Mouse (Mus musculus) CH12.LX (cell line): ENCODE data around the gene Thy1. TPM values are rescaled to one million over a fixed set of nuclear protein-coding genes. Genes with fewer than 3 reads are reported as not detected.

Experiments used
- DNase-seq: peaks from one replicate; pipeline ENCODE4 v3.0.0-alpha.2; 2013; ENCODE audit errors: extremely low read depth
- H3K27ac ChIP-seq: 2 replicates; pipeline ENCODE4 v1.5.1; 2012; ENCODE audit warnings: low read depth, mild to moderate bottlenecking, control low read depth, moderate library complexity; ENCODE audit not compliant: insufficient read depth
- H3K27me3 ChIP-seq: replicated peaks from 2 replicates; pipeline ENCODE3; 2012; ENCODE audit warnings: inconsistent platforms
- H3K36me3 ChIP-seq, 2 experiments: replicated peaks in 1 of 2; 2 replicates each; pipeline versions ENCODE3 to v1.6.1; 2012; ENCODE audit warnings: inconsistent platforms in 1 of 2, low read length in 1 of 2, mild to moderate bottlenecking in 1 of 2, mixed read lengths in 1 of 2, moderate library complexity in 1 of 2; ENCODE audit not compliant: control insufficient read depth in 1 of 2, insufficient read depth in 1 of 2
- H3K4me1 ChIP-seq, 2 experiments: 2 replicates each; pipeline ENCODE4 v1.6.1; 2012; ENCODE audit warnings: inconsistent platforms in 1 of 2, moderate library complexity in 1 of 2; ENCODE audit not compliant: insufficient read depth in 2 of 2, control insufficient read depth in 1 of 2
- H3K4me2 ChIP-seq: 2 replicates; pipeline ENCODE4 v1.6.1; 2012; ENCODE audit warnings: low read depth, mild to moderate bottlenecking, control low read depth; ENCODE audit not compliant: poor library complexity, insufficient read depth, severe bottlenecking
- H3K4me3 ChIP-seq, 3 experiments: fragments of 150-350 bp in 1 of 3; sonication (generic) in 1 of 3; replicated peaks in 1 of 3; 2 replicates each; pipeline versions ENCODE3 to v1.5.1; 2011 to 2012; ENCODE audit warnings: low read depth in 2 of 3, low read length in 2 of 3, mild to moderate bottlenecking in 2 of 3, moderate library complexity in 2 of 3, control low read depth in 1 of 3, improper control_type of control experiment in 1 of 3, inconsistent platforms in 1 of 3, mixed read lengths in 1 of 3; ENCODE audit not compliant: poor library complexity in 1 of 3
- H3K79me2 ChIP-seq: replicated peaks from 2 replicates; pipeline ENCODE4 v1.6.1; 2012; ENCODE audit warnings: mild to moderate bottlenecking, moderate library complexity; ENCODE audit not compliant: control insufficient read depth, poor library complexity, insufficient read depth, severe bottlenecking; ENCODE audit errors: extremely low read depth
- H3K9ac ChIP-seq: 2 replicates; pipeline ENCODE4 v1.6.1; 2012; ENCODE audit warnings: low read depth, mild to moderate bottlenecking, control low read depth, moderate library complexity; ENCODE audit not compliant: insufficient read depth
- H3K9me3 ChIP-seq: replicated peaks from 2 replicates; pipeline ENCODE3; 2012; ENCODE audit warnings: low read length, inconsistent platforms, mixed read lengths
- BHLHE40 ChIP-seq: IDR thresholded peaks from 2 replicates; pipeline ENCODE4 v1.6.1; 2011; ENCODE audit warnings: mild to moderate bottlenecking, low read depth, low read length, improper control_type of control experiment
- CHD1 ChIP-seq: IDR thresholded peaks from 2 replicates; pipeline ENCODE4 v1.6.1; 2012; ENCODE audit warnings: low read depth, low read length, improper control_type of control experiment, inconsistent platforms
- CHD2 ChIP-seq: IDR thresholded peaks from 2 replicates; pipeline ENCODE4 v1.6.1; 2011; ENCODE audit warnings: low read length, improper control_type of control experiment
- CTCF ChIP-seq, 2 experiments: IDR thresholded peaks in 1 of 2; conservative IDR thresholded peaks in 1 of 2; 2 replicates each; pipeline ENCODE4 v1.5.1; 2011 to 2012; ENCODE audit warnings: low read depth in 2 of 2, low read length in 2 of 2, improper control_type of control experiment in 1 of 2, inconsistent platforms in 1 of 2, mild to moderate bottlenecking in 1 of 2, moderate library complexity in 1 of 2
- E2F4 ChIP-seq: IDR thresholded peaks from 2 replicates; pipeline ENCODE4 v1.6.1; 2011; ENCODE audit warnings: low read depth, low read length, improper control_type of control experiment; ENCODE audit not compliant: insufficient replicate concordance
- ELF1 ChIP-seq: IDR thresholded peaks from 2 replicates; pipeline ENCODE4 v1.6.1; 2014; ENCODE audit warnings: low read depth, mild to moderate bottlenecking, inconsistent platforms, low read length, improper control_type of control experiment
- EP300 ChIP-seq: IDR thresholded peaks from 2 replicates; pipeline ENCODE4 v1.6.1; 2011; ENCODE audit warnings: low read length, improper control_type of control experiment
- HCFC1 ChIP-seq: IDR thresholded peaks from 2 replicates; pipeline ENCODE4 v1.6.1; 2012; ENCODE audit warnings: low read depth, mild to moderate bottlenecking, inconsistent platforms, low read length, improper control_type of control experiment
- JUN ChIP-seq: IDR thresholded peaks from 2 replicates; pipeline ENCODE4 v1.6.1; 2011; ENCODE audit warnings: low read depth, mild to moderate bottlenecking, low read length, improper control_type of control experiment, moderate library complexity; ENCODE audit not compliant: insufficient read depth
- KAT2A ChIP-seq: IDR thresholded peaks from 2 replicates; pipeline ENCODE4 v1.6.1; 2012; ENCODE audit warnings: low read length, improper control_type of control experiment, inconsistent platforms; ENCODE audit not compliant: insufficient replicate concordance
- MAFK ChIP-seq: IDR thresholded peaks from 2 replicates; pipeline ENCODE4 v1.6.1; 2011; ENCODE audit warnings: low read length, improper control_type of control experiment; ENCODE audit not compliant: insufficient replicate concordance
- MAZ ChIP-seq: IDR thresholded peaks from 2 replicates; pipeline ENCODE4 v1.6.1; 2012; ENCODE audit warnings: low read depth, mild to moderate bottlenecking, inconsistent platforms, low read length, improper control_type of control experiment, moderate library complexity
- MYC ChIP-seq: IDR thresholded peaks from 2 replicates; pipeline ENCODE4 v1.6.1; 2011; ENCODE audit warnings: low read depth, mild to moderate bottlenecking, improper control_type of control experiment, low read length
- NRF1 ChIP-seq: IDR thresholded peaks from 2 replicates; pipeline ENCODE4 v1.6.1; 2014; ENCODE audit warnings: low read depth, mild to moderate bottlenecking, inconsistent platforms, low read length, improper control_type of control experiment, moderate library complexity
- PAX5 ChIP-seq: IDR thresholded peaks from 2 replicates; pipeline ENCODE4 v1.6.1; 2012; ENCODE audit warnings: low read length, inconsistent platforms, mixed read lengths
- POLR2AphosphoS2 ChIP-seq: IDR thresholded peaks from 2 replicates; pipeline ENCODE4 v1.6.1; 2011; ENCODE audit warnings: low read depth, low read length, improper control_type of control experiment
- RAD21 ChIP-seq: IDR thresholded peaks from 2 replicates; pipeline ENCODE4 v1.6.1; 2011; ENCODE audit warnings: low read depth, mild to moderate bottlenecking, low read length, improper control_type of control experiment, moderate library complexity
- RCOR1 ChIP-seq: conservative IDR thresholded peaks from 2 replicates; pipeline ENCODE4 v1.6.1; 2012; ENCODE audit warnings: low read depth, mild to moderate bottlenecking, inconsistent platforms, low read length, improper control_type of control experiment
- SIN3A ChIP-seq: IDR thresholded peaks from 2 replicates; pipeline ENCODE4 v1.6.1; 2012; ENCODE audit warnings: low read length, improper control_type of control experiment, inconsistent platforms
- SMC3 ChIP-seq: IDR thresholded peaks from 2 replicates; pipeline ENCODE4 v1.6.1; 2011; ENCODE audit warnings: low read depth, low read length, improper control_type of control experiment
- TCF12 ChIP-seq: IDR thresholded peaks from 2 replicates; pipeline ENCODE4 v1.6.1; 2014; ENCODE audit warnings: low read depth, mild to moderate bottlenecking, inconsistent platforms, low read length, improper control_type of control experiment
- ZMIZ1 ChIP-seq: IDR thresholded peaks from 2 replicates; pipeline ENCODE4 v1.6.1; 2012; ENCODE audit warnings: low read depth, mild to moderate bottlenecking, inconsistent platforms, low read length, improper control_type of control experiment
- ZNF384 ChIP-seq: IDR thresholded peaks from 2 replicates; pipeline ENCODE4 v1.6.1; 2012; ENCODE audit warnings: low read depth, low read length, improper control_type of control experiment, inconsistent platforms
- dilution Hi-C: fragments of 300-500 bp; cut with MboI; formaldehyde crosslinking; loops from 2 replicates; pipeline ENCODE4 v1.14.3; 2020; ENCODE audit warnings: low sequenced_read_pairs; ENCODE audit not compliant: extremely low pct_unique_long_range_greater_than_20kb, extremely low pct_ligation_motif_present
- in situ Hi-C: fragments of 300-500 bp; cut with MboI; formaldehyde crosslinking; loops from 3 replicates; pipeline ENCODE4 v1.14.3; 2019; ENCODE audit warnings: low sequenced_read_pairs, low pct_ligation_motif_present, low pct_unique_long_range_greater_than_20kb, mixed read lengths
- polyA plus RNA-seq: library from polyadenylated mRNA; unstranded; fragments of >175 nt; gene quantifications from 2 replicates; pipeline ENCODE4 v1.2.1, GENCODE M21; 2012; ENCODE audit warnings: low read depth; ENCODE audit not compliant: insufficient read length
- total RNA-seq, 2 experiments: library from RNA; depleted of rRNA; stranded (reverse); fragments of 300-350 nt in 1 of 2; fragments of >200 nt in 1 of 2; gene quantifications; 2 replicates each; pipeline ENCODE4 v1.2.3; 2012 to 2014

Gene Thy1
- total and polyA plus RNA-seq, 3 experiments, result not detected

GRCm38 (mm10) chr9:44031079-44031478 lies 12.1 kb upstream of the Thy1 start:
- peaks cover 3% of the 10 kb centered on the region for H3K9me3 ChIP-seq
- in situ Hi-C loops (no loop called here), dilution Hi-C loops (no loop called here)
- TF ChIP-seq PAX5, result no peak
- no peak for TF ChIP-seq TCF12
- no peak for TF ChIP-seq SIN3A
- TF ChIP-seq EP300, result no peak
- TF ChIP-seq ZNF384, result no peak
- TF ChIP-seq CHD1, result no peak
- TF ChIP-seq JUN, result no peak
- H3K79me2 ChIP-seq, result no peaks in the 10 kb centered on the region
- H3K4me1 ChIP-seq, result no peaks in the 10 kb centered on the region
- no peak for DNase-seq
- H3K9ac ChIP-seq, result no peak overlapping the region
- H3K27me3 ChIP-seq, result peaks cover 28% of the 10 kb centered on the region
- H3K36me3 ChIP-seq, result no peaks in the 10 kb centered on the region
- no peak overlapping the region for H3K4me2 ChIP-seq
- no peak overlapping the region for H3K27ac ChIP-seq
- no peak overlapping the region for H3K4me3 ChIP-seq

DNA sequence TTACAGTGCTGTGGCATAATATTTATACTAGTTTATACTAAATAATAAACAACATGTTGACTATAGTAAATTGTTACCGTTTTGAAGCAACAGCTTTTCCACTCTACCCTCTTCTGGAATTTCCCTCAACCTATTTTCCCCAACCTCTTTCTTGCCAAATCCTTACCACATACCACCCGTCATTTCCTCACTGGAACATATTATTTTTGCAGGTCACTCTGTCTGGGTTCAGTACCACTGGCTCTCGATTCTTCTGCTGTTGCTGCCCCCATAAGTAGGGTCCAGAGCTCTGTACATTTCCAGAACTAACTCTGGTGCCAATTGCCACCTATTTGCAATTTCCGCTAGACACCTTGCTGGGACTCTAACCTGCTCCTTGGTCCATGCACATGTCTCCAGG lies 11.2 kb upstream of the Thy1 start:
- in situ Hi-C loops (no loop called here), dilution Hi-C loops (no loop called here)
- peaks cover 26% of the 10 kb centered on the region for H3K27me3 ChIP-seq
- H3K9me3 ChIP-seq, result peaks cover 6% of the 10 kb centered on the region
- H3K4me1 ChIP-seq, result no peaks in the 10 kb centered on the region
- H3K36me3 ChIP-seq, result no peaks in the 10 kb centered on the region
- H3K79me2 ChIP-seq, result no peaks in the 10 kb centered on the region
- DNase-seq, result no peak
- H3K9ac ChIP-seq, result no peak overlapping the region
- H3K4me3 ChIP-seq, result no peak overlapping the region
- H3K4me2 ChIP-seq, result no peak overlapping the region
- TF ChIP-seq ZMIZ1 (no peak), NRF1 (no peak), RCOR1 (no peak), MAZ (no peak), PAX5 (no peak), POLR2AphosphoS2 (no peak)
- TF ChIP-seq, all 38 proteins: peak for 0
- no peak overlapping the region for H3K27ac ChIP-seq

- Histone ChIP-seq H3K9me3 (peaks cover 15% of the 10 kb centered on the region), H3K9ac (no peak overlapping the region), H3K36me3 (no peaks in the 10 kb centered on the region), H3K4me3 (no peak overlapping the region), H3K27me3 (peaks cover 20% of the 10 kb centered on the region), H3K27ac (no peak overlapping the region), H3K4me1 (no peaks in the 10 kb centered on the region), H3K4me2 (no peak overlapping the region), H3K79me2 (no peaks in the 10 kb centered on the region)
- TF ChIP-seq HCFC1 (no peak), MYC (no peak), E2F4 (no peak), NRF1 (no peak), SMC3 (no peak), EP300 (no peak), KAT2A (no peak), RAD21 (no peak), CTCF (conservative IDR thresholded peaks at IDR 0.05 in 1 of 2, IDR thresholded peaks at IDR 0.05 in 1 of 2; ENCODE audit: low read depth in 2 of 2, low read length in 2 of 2) (no peak), ZNF384 (no peak), ELF1 (no peak), CHD2 (no peak), BHLHE40 (no peak), MAFK (no peak), RCOR1 (no peak)
- DNase-seq, result no peak
- in situ Hi-C loops (no loop called here), dilution Hi-C loops (no loop called here)
These were observed 9.9 kb upstream of the Thy1 start for GRCm38 (mm10) chr9:44033317-44033716.
